Mouse (Mus musculus) heart, embryonic 11.5 days (tissue): Measurements from ENCODE around the gene Trim31. TPM values are rescaled to one million over a fixed set of nuclear protein-coding genes. Genes with fewer than 3 reads are reported as not detected.

ENCODE experiments used
- ATAC-seq: fragments of 200-750 bp; cut with Nextera tagmentation; replicated peaks from 2 replicates; pipeline ENCODE4 v1.8.0; 2017; ENCODE audit warnings: moderate library complexity; ENCODE audit not compliant: insufficient number of reproducible peaks, low FRiP score, low TSS enrichment
- H3K27ac ChIP-seq: fragments of 300-500 bp; sonication (generic); 2 replicates; pipeline ENCODE4 v1.5.1; 2014; ENCODE audit warnings: mild to moderate bottlenecking, low read depth, low read length
- H3K27me3 ChIP-seq: fragments of 300-500 bp; sonication (generic); 2 replicates; pipeline ENCODE4 v1.6.1; 2014; ENCODE audit warnings: mild to moderate bottlenecking, low read length, mixed read lengths; ENCODE audit not compliant: control insufficient read depth, insufficient read depth
- H3K36me3 ChIP-seq: fragments of 300-500 bp; sonication (generic); 2 replicates; pipeline ENCODE4 v1.6.1; 2014; ENCODE audit warnings: mild to moderate bottlenecking, low read length, moderate library complexity, mixed read lengths; ENCODE audit not compliant: control insufficient read depth, insufficient read depth
- H3K4me1 ChIP-seq: fragments of 300-500 bp; sonication (generic); 2 replicates; pipeline ENCODE4 v1.6.1; 2014; ENCODE audit warnings: low read length; ENCODE audit not compliant: control insufficient read depth, insufficient read depth
- H3K4me2 ChIP-seq: fragments of 300-500 bp; sonication (generic); 2 replicates; pipeline ENCODE4 v1.6.1; 2014; ENCODE audit warnings: mild to moderate bottlenecking, moderate library complexity
- H3K4me3 ChIP-seq: fragments of 300-500 bp; sonication (generic); 2 replicates; pipeline ENCODE4 v1.5.1; 2014; ENCODE audit warnings: low read depth, low read length
- H3K9ac ChIP-seq: fragments of 300-500 bp; sonication (generic); 2 replicates; pipeline ENCODE4 v1.6.1; 2014; ENCODE audit warnings: mild to moderate bottlenecking, low read depth, low read length, moderate library complexity
- H3K9me3 ChIP-seq: fragments of 300-500 bp; sonication (generic); replicated peaks from 2 replicates; pipeline ENCODE4 v1.6.1; 2016; ENCODE audit warnings: low read length; ENCODE audit not compliant: control insufficient read depth
- WGBS: fragments of 180-500 bp; shearing (Covaris S2); extraction: QIAGEN DNeasy Blood & Tissue Kit; methylation state at CpG from one replicate; pipeline ENCODE4 v1.1.7; 2014; ENCODE audit not compliant: insufficient replicate concordance; 5-methylcytosine and 5-hydroxymethylcytosine counted together
- polyA plus RNA-seq: library from polyadenylated mRNA; unstranded; fragments of >200 nt; fragmentation: Nextera tagmentation; extraction: Ambion mirVana; gene quantifications from 2 replicates; pipeline ENCODE4 v1.2.1, GENCODE M21; 2014

Trim31 gene
- polyA plus RNA-seq, 1 experiment from 2014 or later: not detected

DNA sequence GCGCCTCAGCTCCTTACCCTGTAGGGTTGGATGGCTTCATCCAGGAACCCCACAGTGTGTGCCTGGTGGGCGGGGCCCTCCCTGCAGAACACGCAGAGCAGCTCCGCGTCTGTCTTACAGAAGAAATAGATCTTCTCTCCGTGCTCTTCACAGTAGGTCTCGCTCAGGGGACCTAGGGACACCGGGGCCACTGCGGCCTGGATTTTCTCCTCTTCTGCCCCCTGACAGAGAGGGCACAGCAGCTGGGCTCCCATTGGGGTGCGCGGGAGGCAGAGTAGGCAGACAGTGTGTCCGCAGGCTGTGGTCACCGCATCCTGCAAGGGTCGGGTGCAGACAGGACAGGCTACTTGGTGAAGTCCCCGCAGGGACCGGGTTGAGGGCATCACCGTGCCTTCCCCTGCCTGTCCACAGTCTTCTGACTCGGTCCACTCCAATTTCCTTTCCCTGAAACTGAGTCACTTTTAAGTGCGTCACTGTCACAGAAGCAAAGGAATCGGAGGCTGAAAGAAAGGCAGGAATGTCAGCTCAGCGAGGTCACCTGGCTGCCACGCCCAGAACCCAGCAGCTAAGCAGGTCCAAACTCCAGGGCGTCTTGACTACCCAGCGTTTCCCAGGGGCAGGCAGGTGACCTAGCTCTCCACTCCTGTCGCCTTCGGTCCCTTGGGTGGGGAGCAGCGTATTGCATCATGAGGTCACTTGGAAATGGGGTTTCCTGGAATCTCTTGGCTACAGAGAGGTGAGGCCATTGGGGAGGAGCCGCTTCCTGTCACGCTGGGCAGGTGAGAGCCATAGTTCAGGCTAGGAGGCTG is 31.0 kb upstream of the Trim31 start, which contains the start of gene Trim15:
Gene Trim15, minus strand, starts transcription at position 492 of the 809 bp plus-strand sequence.
- Histone ChIP-seq H3K9me3 (no peaks in the 10 kb centered on the region), H3K36me3 (no peaks in the 10 kb centered on the region), H3K4me1 (peaks cover 3% of the 10 kb centered on the region; the same call in 1 of the 2 replicates), H3K4me2 (peak within 1 kb of the TSS; percentile 52), H3K27me3 (peaks cover 39% of the 10 kb centered on the region), H3K4me3 (peak within 1 kb of the TSS; percentile 21), H3K9ac (peak within 1 kb of the TSS; percentile 4; the same call in 1 of the 2 replicates), H3K27ac (no peak within 1 kb of the TSS)
- 12% methylated on average over 29 of the region's 29 CpGs for WGBS
- ATAC-seq: peak; percentile 70

- Histone ChIP-seq H3K36me3 (no peaks in the 10 kb centered on the region), H3K4me1 (peaks cover 3% of the 10 kb centered on the region; the same call in 1 of the 2 replicates), H3K9ac (no peak overlapping the region), H3K27me3 (peaks cover 34% of the 10 kb centered on the region), H3K9me3 (no peaks in the 10 kb centered on the region), H3K4me2 (no peak overlapping the region), H3K4me3 (no peak overlapping the region), H3K27ac (peak overlapping the region; percentile 66)
- no peak for ATAC-seq
- 73% methylated on average over 2 of the region's 2 CpGs for WGBS
Measured at GRCm38 (mm10) chr17:36868836-36869235, 29.1 kb upstream of the Trim31 start.

GRCm38 (mm10) chr17:36869284-36869954 is 28.5 kb upstream of the Trim31 start, which contains the start of gene Trim10:
Trim10 (plus strand) TSS chr17:36869574.
- peak; percentile 91 for ATAC-seq
- peak within 1 kb of the TSS; percentile 39 for H3K4me3 ChIP-seq

DNA sequence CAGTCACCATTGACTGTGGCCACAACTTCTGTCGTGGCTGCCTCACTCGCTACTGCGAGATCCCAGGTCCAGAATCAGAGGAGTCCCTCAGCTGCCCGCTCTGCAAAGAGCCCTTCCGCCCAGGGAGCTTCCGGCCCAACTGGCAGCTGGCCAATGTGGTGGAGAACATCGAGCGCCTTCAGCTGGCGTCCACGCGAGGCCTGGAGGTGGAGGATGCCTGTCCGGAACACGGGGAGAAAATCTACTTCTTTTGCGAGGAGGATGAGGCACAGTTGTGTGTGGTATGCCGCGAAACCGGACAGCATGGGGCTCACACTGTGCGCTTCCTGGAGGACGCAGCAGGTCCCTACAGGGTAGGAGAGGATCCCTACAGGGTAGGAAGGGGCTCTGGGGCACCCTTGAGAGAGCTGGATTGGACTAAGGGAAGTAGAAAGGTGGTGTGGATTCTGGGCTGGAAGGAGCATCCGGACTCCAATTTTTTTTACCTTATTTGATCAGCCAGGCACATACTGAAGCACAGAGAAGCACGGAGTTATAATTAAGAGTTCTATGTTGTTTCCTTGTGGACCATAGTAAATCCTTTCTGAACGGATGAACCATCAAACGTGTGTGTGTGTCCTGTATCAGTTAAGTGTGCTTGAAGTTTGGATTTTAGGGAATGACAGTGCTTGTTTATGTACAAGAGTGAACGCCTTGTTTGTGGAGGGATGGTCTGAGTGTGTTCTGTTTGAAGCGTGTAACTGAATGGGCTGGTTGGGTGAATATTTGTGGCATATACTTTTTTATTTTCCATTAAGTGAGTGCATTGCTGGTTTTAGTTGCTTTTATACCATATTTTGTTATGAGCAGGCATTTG is 27.7 kb upstream of the Trim31 start:
- H3K27me3 ChIP-seq: peaks cover 24% of the 10 kb centered on the region
- peak overlapping the region; percentile 62 for H3K9ac ChIP-seq
- peak overlapping the region; percentile 39 for H3K4me3 ChIP-seq
- H3K27ac ChIP-seq: peak overlapping the region; percentile 70
- H3K4me2 ChIP-seq: peak overlapping the region; percentile 29
- H3K36me3 ChIP-seq: no peaks in the 10 kb centered on the region
- peaks cover 3% of the 10 kb centered on the region; the same call in 1 of the 2 replicates for H3K4me1 ChIP-seq
- WGBS: 62% methylated on average over 25 of the region's 25 CpGs
- no peaks in the 10 kb centered on the region for H3K9me3 ChIP-seq
- ATAC-seq: 0 out of 2 replicates have a peak, but pooled peaks have one; percentile 20

More at GRCm38 (mm10) chr17:36869284-36869954, 28.5 kb upstream of the Trim31 start, which contains the start of gene Trim10:
- Histone ChIP-seq H3K9me3 (no peaks in the 10 kb centered on the region), H3K27ac (peak within 1 kb of the TSS; percentile 70), H3K9ac (peak within 1 kb of the TSS; percentile 62), H3K27me3 (peaks cover 31% of the 10 kb centered on the region), H3K4me2 (peak within 1 kb of the TSS; percentile 29), H3K36me3 (no peaks in the 10 kb centered on the region), H3K4me1 (peaks cover 3% of the 10 kb centered on the region; the same call in 1 of the 2 replicates)
- whole genome bisulfite sequencing: 66% methylated on average over 4 of the region's 4 CpGs

- Histone ChIP-seq H3K4me2 (no peak overlapping the region), H3K4me1 (no peaks in the 10 kb centered on the region), H3K4me3 (no peak overlapping the region), H3K9me3 (no peaks in the 10 kb centered on the region), H3K36me3 (no peaks in the 10 kb centered on the region), H3K9ac (no peak overlapping the region), H3K27me3 (peaks cover 2% of the 10 kb centered on the region; the same call in 1 of the 2 replicates), H3K27ac (no peak overlapping the region)
- no peak for ATAC-seq
- WGBS: 55% methylated on average over 4 of the region's 4 CpGs
Measured at GRCm38 (mm10) chr17:36874636-36875035, 23.3 kb upstream of the Trim31 start.

GRCm38 (mm10) chr17:36883350-36883749 is 14.6 kb upstream of the Trim31 start:
- Histone ChIP-seq H3K27me3 (no peaks in the 10 kb centered on the region), H3K27ac (no peak overlapping the region)
- no peak for ATAC-seq

DNA sequence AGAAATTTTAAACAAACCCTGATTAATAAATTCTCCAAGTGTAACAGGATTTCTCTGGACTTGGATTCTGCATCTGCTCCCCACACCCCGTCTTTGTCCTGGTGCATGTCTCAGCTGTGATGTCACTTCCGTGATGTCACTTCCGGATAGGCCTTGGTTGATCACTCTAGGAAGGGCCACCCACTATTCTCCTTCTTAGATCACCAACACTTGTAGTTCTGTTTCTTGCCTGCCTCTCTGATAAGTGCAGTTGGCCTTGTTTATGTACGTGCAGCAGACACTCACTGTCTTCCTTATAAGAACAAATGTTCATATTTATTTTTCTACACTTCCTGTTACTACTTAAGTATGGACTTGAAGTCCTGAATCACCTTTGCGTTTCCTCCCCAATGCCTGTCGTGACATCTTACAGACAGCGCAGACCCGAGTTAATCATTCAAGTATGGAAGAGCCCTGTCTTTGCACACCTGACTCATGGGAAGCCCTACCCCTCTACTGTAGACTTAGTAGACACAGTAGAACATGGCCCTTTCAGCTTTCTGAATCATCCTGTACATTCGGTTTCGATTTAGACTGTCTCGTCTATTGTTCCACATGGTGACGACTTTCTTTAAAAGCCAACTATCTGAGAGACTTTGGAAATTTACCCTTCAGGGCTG is 12.7 kb upstream of the Trim31 start:
- H3K27me3 ChIP-seq: peaks cover 5% of the 10 kb centered on the region; the same call in 1 of the 2 replicates
- H3K4me1 ChIP-seq: no peaks in the 10 kb centered on the region
- H3K9me3 ChIP-seq: no peaks in the 10 kb centered on the region
- H3K4me2 ChIP-seq: no peak overlapping the region
- WGBS: 88% methylated on average over 12 of the region's 12 CpGs
- H3K36me3 ChIP-seq: no peaks in the 10 kb centered on the region
- ATAC-seq: no peak
- H3K4me3 ChIP-seq: no peak overlapping the region
- H3K27ac ChIP-seq: no peak overlapping the region
- no peak overlapping the region for H3K9ac ChIP-seq

More at GRCm38 (mm10) chr17:36883350-36883749, 14.6 kb upstream of the Trim31 start:
- H3K9me3 ChIP-seq: no peaks in the 10 kb centered on the region
- no peaks in the 10 kb centered on the region for H3K4me1 ChIP-seq
- H3K4me3 ChIP-seq: no peak overlapping the region
- H3K4me2 ChIP-seq: no peak overlapping the region
- 79% methylated on average over 2 of the region's 2 CpGs for WGBS
- no peak overlapping the region for H3K9ac ChIP-seq
- no peaks in the 10 kb centered on the region for H3K36me3 ChIP-seq
